Mouse (Mus musculus): ENCODE data around the gene Btbd35f2. TPM values are rescaled to one million over a fixed set of nuclear protein-coding genes. Genes with fewer than 3 reads are reported as not detected.

Gene Btbd35f2
- not detected in 2 replicates for polyA plus RNA-seq (2012; rRNA removed)

DNA sequence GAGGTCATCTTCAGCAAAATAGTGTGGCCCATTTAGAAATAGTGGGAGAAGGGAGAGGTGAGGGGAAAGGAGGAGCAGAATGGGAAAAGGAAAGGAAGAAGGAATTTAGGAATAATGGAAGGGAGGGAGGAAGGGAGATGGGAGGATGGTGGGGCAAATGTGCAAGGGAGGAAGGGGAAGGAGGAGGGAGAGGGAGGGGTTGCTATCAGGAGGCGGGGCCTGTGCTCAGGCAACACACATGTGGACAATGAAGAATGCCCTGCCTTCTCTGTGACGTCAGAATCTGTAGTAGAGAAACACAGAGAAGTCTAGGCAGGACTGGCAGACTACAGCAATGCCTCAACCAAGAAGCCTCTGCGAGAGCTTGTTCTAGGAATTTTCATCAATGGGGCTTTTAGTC, at the start of gene Btbd35f2:
TSS of gene Btbd35f2 (plus strand) at position 301 of the 400 bp plus-strand sequence.

Other genes starting within 250 kb of the Btbd35f2 start
- gene Btbd35f22, start 230.6 kb upstream of the Btbd35f2 start, polyA plus RNA-seq (2012; rRNA removed): not detected in 2 replicates